Mouse (Mus musculus) layer of hippocampus, adult 11-12 months (tissue): ENCODE measurements around the gene Epas1.

Experiments used
- DNase-seq: peaks from one replicate; pipeline ENCODE4 v3.0.0; 2022; ENCODE audit warnings: low spot score

Epas1 gene

GRCm38 (mm10) chr17:86755581-86756195, 2.2 kb downstream of the Epas1 start:
- DNase-seq = no peak

- DNase-seq = no peak
Measured at GRCm38 (mm10) chr17:86757621-86758020, 4.1 kb downstream of the Epas1 start.

- no peak for DNase-seq
Measured at GRCm38 (mm10) chr17:86761859-86762258, 8.4 kb downstream of the Epas1 start.

- no peak for DNase-seq
Measured at GRCm38 (mm10) chr17:86762479-86763242, 9.2 kb downstream of the Epas1 start.

- no peak for DNase-seq
Measured at GRCm38 (mm10) chr17:86765762-86766404, 12.4 kb downstream of the Epas1 start.

GRCm38 (mm10) chr17:86766412-86766811, 12.9 kb downstream of the Epas1 start:
- no peak for DNase-seq

DNA sequence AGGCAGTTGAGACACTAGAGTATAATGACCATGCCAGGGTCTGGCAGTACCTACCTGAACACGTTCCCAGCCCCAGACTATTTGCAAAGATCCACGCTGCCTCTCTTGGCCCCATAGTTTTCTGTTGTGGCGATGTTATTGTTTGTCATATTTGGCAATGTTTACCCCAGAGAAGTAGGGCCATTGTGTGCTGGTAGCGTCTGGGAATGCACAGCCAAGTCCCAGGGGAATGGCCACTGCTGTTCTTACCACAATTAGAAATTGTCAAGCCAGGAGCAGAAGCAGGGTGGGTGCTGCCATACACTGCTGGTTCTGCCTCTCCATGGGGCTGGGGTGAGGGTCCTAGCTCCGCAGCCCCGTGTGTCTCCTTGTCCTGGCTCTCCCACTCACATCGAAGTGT, 15.1 kb downstream of the Epas1 start:
- DNase-seq = no peak

DNA sequence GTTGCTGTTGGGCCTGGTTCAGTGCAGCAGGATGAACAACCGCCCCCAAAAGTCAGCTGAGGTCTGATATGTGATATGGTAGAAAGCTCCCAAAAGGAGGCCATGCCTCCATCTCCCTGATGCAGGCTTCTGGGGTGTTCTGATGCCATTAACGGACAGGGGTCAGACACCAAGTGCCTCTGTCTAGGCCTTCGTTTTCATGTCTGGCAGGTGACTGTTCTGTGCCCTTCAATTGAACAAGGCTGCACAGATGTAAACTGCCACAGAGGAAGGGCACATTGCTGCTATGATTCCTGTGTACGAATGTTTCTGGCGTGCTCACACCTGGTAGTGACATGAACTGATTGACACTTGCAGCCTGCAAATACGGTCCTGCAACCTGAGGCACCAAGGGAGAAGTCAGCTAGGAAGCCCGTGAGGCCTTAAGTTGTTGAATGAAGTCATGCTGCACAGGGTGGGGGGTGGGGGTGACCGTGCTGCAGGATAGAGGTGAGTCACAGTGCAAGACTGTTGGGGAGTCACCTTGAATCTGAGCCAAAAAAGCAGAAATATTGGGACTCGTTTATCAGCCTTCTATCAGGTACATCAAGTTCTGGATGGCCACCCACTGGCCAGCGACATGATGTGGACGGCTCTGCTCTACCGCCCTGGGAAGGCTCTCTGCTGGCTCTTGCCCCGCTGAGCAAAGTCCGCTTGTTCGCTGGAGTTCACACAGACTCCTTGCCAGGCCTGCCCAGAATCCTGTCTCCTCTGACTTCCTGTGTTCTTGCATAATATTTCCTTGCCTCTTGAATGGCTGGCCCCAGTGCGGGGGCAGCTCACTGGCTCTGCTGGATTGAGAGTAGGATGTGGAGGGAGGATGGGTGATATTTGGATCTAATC, 16.1 kb downstream of the Epas1 start:
- DNase-seq = no peak

- DNase-seq = no peak
Measured at GRCm38 (mm10) chr17:86770848-86771247, 17.3 kb downstream of the Epas1 start.

GRCm38 (mm10) chr17:86772035-86772434, 18.5 kb downstream of the Epas1 start:
- DNase-seq = no peak

DNA sequence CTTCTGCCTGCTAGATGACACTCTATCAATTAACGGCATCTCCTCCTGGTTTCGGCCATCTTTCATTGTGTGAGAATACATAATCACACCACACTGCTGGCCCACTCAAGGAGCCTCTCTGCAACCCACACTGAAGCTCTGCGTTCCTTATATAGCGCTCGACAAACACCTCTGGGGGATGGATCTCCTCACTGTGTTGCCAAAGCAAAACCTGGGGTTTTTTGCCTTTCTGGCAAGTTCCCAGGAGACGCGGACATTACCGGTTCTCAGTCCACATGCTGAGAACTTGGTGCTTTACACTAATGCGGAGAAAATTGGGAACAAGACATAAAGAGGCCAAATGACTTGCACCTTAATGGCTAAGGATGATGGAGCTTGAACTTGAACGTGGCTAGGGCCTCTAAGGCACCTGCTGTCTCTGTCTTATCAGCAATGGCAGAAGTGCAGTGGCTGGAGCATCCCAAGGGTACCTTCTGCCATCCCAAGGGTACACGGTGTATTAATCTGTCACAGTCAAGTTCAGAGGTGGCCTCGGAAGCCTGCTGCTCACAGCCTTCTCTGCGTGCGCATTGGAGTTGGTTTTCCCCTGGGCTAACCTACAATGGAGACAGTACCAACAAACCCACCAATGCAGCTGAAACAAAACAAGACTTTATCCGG, 19.6 kb downstream of the Epas1 start:
- no peak for DNase-seq

DNA sequence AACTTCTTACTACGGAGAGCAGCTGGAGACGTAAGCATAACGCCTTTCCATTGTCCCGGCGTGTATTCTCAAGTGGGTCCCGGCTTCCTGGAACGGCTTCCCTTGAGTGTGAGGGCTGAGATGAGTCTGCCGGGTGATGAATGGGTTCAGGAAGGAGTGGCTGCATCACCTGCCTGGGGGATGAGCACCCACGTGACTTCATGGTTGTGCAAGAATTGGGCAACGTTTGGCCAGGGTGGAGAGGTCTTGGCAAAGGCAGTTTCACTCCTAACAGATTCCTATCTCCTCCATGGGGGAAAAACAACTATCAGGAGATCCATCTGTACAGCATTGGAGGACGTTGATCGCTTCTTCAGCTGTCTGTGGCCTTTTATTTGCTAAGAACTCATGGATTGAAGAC, 23.0 kb downstream of the Epas1 start:
- no peak for DNase-seq

- no peak for DNase-seq
Measured at GRCm38 (mm10) chr17:86778147-86778546, 24.6 kb downstream of the Epas1 start.

GRCm38 (mm10) chr17:86779191-86780130, 26.0 kb downstream of the Epas1 start:
- DNase-seq = no peak

DNA sequence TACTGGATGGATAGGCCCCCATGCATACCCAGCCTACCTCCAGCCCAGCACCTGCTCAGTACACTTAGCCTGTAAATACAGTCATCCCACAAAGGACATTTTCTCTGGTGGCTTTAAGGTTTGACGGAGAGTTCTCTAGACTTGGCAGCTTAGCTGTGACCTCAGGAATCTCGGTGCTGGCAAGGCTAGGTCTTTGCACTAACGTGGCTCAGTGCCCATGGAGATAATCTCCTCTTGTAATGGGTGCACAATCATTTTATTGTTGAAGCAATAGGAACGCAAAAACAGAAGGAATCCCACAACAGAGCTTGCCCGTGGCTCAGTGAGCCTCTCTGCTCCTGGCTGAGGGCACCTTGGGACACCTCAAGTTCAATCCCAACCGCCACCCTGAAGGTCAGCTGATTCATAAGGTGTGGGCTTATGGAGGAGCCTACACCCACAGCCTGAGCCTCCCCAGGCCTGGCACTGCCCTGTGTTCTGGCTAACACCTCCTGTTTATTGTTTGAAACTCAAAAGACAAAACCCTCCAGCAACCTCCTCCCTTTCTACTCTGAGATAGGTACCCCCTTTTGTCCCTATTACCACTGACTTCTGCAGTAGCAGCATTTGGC, 27.3 kb downstream of the Epas1 start:
- no peak for DNase-seq

DNA sequence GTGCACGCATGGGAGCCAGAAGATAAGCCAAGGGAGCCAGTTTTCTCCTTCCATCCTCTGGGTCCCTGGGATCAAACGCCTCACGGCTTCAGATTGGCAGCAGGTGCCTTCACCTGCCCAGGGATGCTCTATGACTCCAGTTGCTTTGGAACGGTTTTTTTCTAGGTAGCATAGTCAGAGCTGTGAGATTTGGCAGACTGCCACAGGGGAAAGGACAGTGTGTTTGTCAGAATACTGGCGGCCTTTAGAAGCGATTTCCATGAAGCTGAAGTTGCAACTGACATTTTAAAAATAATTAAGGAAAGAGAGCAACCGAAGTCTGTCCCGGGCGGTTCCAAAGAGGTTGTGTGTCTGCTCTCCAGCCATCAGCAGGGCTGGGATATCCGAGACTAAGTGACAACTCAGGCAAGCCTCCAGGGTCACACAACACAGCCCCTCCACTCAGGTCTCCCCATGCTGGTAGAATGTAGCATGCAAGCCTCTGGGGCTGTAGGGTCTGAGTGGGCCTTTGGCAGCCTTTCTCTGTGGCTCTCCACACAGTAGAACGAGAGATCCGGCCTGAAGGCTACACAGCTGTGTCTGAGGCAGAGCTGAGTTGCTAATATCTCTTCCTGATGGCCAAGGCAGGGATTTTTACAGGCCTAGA, 28.4 kb downstream of the Epas1 start:
- no peak for DNase-seq

GRCm38 (mm10) chr17:86784405-86784977, 31.0 kb downstream of the Epas1 start:
- no peak for DNase-seq

DNA sequence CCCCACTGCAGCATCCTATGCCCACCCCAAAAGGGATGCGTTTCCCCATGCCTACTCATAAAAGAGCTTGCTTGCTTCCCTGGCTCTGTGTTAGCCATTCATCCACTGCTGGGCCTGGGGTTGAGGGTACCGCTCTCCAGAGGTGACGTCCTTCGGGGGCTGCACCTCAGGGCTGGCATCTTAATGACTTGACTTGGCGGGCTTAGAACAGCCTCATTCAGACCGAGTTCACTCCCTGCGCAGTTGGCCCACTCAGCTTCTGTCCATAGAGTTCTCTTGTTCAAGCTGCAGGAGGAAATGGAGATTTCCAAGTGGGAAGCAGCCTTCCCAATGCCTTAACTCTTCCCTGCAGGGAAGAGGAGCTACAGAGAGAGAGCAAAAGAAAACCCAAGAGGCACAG, 32.1 kb downstream of the Epas1 start:
- DNase-seq = peak; percentile 34

DNA sequence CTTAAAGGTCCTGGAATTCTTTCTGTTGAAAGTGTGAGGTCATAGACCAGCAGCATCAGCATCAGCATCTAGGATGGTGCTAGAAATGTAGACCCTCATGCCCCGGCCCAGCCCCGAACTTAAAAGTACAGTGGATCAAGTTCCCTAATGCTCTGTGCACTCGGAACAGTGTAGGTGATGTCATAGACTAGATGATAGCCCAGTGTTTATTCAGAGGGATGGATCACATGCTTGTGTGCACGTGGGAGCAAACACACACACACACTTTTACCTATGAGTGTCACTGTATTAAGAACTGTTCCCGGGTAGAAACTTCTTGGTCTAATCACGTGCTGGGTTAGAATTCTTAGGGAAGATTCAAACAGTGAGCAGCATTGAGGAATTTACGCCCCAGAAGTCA, 33.0 kb downstream of the Epas1 start:
- DNase-seq = no peak
